Mouse (Mus musculus): ENCODE data around the gene Nup62.

Gene Nup62

DNA sequence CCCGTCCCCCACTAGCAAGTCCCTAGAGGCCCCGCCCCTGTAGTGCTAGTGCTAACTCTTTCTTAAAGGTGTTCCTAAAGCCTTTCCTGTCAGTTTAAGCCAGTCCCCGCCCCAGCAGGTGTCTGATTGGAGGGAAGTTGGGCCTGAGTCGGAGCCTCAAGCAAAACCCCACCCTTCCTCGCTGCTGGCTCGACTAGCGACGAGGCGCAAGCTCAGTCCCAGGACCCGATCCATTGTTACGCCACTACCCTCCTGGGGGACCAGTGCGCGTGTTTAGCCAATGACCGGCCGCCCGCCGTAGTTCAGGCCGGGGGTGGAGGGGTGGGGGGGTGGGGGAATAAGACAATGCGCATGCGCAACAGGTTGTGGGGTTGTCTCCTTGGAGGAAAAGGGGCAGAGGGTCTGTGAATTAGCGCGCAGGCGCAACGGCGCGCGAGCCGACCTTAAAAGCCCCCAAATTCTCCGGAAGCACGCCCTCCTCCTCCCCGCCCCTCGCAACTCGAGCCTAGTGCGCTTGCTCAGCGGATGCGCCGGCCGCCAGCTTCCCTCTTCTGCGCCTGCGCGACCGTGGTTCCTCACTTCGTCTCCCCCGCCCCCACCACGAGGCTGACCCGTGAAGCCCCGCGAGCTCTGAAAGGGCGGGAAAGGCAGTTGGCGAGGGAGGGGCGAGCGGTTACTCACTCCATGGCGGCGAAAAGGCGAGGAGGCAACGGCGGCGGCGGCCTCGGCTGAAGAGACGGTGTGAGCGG is at the start of gene Nup62, which contains the start of gene Il4i1:
TSS of gene Nup62 (plus strand) at position 368 of the 749 bp plus-strand sequence.
TSS of gene Il4i1 (plus strand) at position 667 of the 749 bp plus-strand sequence.
- DNase-seq: peak; percentile 99 to 100

DNA sequence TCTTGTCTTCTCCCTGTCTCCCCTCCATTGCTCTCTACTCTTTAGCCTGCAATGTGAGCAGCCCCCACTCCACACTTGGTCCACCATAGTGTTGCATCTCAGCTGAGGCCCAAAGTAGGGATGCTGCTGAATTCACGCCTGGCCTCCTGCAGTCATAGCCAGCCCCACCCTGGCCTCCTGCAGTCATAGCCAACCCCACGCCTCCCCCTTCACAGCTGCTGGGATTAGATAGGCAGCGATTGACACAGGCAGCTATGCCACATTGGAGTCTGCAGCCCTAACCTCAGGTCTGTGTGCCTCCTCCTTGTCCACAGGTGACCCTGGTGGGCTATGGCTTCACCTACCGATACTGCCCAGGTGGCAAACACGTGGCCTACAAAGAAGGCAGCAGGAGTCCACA is 47.8 kb upstream of the Nup62 start:
- DNase-seq: no peak

DNA sequence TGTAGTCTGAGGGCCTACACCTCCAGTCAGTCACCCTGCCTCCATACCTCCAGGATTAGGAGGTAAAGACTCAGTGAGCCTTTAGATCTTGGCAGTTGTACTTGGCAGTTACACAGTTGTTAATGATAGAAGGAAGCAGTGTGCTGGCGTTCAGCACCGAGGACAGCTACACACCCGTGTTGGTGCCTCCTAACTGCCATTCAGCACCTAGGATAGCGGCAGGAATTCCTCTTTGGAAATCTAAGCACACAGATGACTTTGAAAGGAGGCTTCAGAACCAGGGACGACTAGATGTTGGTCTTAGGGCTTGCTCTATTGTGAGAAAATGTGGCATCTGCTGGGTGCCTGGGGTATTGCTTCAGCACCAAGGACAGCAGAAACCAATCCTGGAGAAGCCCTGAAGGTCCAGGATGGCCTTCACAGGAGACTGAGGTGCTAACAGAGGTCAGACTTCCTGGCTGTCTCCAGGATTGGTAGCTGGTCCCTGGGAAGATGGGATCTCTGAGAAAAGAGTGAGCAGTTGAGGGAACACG is 45.8 kb upstream of the Nup62 start:
- DNase-seq: peak; percentile 62 to 80

DNA sequence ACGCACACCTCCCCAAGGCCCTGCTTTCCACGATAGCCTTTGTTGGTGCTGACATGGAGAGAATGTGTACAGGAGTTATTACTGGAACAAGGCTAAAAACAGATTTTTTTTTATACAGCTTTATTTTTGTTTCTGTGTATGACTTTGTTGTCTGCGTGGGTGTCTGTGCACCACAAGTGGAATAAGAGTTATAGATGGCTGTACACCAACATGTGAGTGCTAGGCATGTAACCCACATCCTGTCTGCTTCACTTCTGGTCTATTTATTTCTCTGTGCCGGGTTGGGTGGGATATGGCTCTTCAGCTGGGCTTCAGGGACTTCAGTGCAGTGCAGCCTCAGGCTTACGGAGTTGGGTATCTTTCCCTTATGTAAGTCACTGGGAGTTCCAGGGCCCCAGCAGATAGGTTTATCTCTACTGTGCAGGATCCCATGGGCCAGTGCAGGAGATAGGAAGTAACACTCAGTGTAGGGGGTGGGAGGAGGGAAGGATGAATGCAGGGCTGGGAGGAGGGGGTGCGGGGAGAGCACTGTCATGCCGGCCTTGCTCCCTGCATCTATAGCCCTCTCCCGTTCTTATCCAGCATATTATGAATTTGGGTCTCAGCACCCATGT is 43.2 kb upstream of the Nup62 start:
- DNase-seq: no peak

DNA sequence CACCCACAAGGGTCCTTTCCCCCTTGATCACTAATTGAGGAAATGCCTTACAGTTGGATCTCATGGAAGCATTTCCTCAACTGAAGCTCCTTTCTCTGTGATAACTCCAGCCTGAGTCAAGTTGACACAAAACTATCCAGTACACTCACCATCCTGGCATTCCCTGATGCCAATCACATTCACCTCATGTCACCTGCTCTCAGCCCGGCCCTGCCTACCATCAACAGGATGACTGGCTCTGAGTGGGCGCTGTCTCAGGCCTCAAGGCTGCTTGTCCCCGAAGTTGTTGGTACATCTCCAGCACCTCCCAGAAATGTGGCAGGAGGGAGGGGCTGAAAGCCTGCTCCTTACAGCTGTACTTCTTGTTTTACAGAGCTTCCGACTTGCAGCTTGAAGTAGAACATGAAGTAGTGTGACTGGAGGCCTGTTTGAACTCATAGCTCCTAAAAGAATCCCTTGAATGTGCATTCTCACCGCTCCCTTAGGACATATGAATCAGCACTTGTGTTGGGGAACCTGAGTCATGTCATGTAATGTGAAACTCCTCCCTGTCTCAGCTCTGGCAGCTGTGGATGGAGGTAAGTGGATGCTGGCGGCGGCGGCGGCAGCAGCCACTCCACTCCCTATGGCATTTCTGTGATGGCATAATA is 38.9 kb upstream of the Nup62 start:
- DNase-seq: peak in 1 of 2 experiments; percentile 19

DNA sequence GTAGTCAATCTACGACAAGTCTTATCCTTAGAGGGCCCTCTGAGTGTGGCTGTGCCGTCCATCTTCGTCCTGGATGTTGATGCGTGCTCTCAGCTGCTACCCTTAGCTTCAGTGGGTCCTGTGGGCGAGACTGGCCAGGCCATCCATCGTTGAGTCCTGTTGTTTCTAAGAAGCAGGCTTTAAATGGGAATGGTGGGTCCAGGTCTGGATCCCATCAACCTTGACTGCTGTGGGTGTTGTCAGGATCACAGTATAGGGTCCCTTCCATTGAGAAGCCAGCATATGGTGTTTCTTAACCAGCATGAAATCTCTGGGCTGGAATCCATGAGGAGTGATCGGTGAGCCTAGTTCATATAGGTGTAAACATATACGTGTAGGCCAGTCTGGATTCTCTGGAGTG is 35.8 kb upstream of the Nup62 start:
- peak in 1 of 2 experiments; percentile 3 for DNase-seq

DNA sequence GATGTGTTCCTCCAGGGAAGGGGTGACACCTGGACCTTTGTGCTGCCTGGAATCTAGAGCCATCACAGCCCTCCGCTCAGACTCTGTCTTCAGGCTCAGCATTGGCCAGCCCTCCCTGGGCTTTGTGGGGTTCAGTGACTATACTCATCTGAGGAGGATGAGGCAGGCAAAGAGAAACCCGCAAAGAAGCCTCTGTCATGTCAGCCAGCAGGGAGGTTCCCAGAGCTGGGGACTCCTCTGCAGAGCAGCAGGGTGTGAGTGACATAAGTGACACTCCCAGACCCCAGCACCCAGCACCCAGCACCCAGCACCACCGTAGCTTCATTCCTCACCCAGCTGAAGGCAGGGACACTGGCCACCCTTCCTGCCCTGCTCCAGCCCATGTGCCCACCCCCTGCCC is 26.4 kb upstream of the Nup62 start:
- no peak for DNase-seq

DNA sequence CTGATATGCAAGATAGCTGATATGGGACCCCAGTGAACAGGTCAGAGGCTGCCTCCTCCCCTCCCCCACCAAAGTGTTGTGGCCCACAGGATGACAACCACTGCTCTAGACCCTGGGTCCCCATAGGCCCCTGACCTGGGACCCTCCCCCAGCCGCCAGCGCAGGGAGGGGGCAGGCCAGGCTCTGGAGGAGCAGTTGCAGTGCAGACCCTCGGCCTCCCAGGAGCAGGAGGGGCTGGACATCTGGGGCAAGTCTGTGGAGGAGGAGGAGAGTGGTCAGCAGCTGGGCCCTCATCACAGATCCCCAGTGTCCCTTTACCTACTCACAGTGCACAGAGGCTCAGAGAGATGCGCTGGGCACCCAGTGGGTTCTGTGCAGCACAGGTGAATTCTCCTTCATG is 25.8 kb upstream of the Nup62 start:
- no peak for DNase-seq

DNA sequence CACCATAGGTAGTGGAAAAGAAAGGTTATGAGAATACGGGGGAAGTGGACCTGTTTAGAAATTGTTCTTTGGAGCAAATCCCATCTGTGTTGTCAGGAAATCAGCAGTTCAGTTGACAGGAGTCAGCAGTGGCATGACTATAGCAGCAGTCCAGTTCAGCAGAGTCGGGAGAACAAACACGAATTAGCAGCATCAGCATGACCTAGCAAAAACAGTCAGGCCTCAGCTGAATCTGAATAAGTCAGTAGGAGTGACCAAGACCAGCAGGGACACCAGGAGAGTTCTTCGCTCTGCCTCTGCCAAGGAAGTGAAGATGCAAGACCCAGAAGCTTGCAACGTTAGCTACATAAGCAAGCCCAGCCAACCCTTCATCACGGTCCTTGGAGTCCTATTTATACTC is 23.1 kb upstream of the Nup62 start:
- no peak for DNase-seq

DNA sequence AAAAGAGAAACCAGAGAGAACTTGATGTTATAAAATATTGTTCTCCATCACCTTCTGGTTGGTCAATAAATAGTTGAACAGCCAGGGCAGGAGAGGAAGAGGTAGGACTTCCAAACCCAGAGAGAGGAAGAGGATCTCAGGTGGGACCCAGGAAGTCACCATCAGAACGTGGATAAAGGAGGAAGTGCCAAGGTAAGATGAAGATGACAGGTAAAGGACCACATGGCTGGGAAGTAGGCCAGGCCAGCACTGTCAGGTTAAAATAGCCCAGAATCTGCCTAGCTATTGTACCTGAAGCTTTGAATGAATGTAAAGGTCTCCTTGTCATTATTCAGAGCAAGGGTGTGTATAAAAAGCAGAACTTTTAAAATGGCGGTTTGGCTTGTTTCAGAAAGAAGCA is 7.0 kb upstream of the Nup62 start:
- no peak for DNase-seq

DNA sequence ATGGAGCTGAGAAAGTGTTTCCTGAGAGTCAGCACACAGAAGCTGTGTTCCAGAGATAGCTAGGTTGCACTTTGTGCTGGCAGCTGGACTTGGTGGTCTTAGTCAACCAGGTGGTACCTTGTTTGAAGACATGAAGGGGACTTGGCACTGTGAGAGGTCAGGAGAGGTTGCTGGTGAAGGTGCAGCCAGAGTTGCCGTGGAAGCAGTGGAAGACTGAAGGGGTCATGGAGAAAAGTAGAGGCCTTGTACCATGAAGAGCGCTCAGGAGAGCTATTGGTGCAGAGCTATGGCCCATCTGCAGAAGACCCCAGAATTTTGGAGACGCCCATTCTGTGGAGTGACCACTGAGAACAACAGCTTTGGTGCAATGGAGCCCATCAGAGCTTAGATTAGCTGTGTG is 6.4 kb upstream of the Nup62 start:
- no peak for DNase-seq

DNA sequence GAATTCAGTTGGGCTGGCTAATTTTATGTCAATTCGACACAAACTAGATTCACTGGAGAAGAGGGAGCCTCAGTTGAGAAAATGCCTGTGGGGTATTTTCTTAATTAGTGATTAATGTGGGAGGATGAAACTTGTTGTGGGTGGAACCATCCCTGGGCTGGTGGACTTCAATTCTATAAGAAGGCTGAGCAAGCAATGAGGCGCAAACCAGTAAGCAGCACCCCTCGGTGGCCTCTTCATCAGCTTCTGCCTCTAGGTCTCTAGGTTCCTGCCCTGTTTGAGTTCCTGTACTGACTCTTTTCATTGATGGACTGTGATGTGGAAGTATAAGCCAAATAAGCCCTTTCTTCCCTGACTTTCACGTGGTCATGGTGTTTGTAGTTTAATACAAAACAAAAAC is 5.5 kb upstream of the Nup62 start:
- no peak for DNase-seq

DNA sequence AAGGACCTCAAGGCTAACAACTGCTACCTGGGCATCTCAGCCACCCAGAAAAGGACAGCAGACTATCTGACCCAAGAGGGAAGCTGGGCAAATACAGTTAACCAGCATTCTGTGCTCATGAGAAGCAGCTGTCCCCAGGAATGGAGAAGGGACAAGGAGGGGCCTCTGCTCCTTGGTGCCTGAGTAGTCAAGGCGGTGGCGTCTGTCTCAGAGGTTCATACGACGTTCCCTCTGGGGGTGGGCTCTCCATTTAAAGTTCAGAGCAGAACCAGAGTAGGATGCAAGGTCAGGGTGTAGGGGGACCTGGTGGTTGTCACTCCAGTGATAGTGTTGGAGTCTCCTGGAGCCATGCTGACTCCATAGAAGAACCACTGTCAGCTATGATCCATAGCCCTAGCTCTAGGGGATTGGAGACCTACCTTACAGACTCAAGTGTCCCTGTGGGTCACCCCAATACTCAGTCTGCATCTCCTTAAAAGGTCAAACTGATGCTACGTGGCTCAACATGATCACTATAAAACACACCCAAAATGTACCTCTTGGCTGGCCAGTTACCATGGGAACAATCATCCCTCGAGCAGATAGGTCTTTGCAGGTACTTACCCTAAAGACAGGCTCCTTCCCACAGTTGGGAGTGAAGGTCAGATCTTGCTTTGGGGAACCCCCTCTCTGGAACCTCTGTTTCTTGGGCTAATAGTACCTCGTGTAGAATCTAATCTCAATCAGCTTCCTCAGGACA is 4.9 kb upstream of the Nup62 start:
- no peak for DNase-seq

DNA sequence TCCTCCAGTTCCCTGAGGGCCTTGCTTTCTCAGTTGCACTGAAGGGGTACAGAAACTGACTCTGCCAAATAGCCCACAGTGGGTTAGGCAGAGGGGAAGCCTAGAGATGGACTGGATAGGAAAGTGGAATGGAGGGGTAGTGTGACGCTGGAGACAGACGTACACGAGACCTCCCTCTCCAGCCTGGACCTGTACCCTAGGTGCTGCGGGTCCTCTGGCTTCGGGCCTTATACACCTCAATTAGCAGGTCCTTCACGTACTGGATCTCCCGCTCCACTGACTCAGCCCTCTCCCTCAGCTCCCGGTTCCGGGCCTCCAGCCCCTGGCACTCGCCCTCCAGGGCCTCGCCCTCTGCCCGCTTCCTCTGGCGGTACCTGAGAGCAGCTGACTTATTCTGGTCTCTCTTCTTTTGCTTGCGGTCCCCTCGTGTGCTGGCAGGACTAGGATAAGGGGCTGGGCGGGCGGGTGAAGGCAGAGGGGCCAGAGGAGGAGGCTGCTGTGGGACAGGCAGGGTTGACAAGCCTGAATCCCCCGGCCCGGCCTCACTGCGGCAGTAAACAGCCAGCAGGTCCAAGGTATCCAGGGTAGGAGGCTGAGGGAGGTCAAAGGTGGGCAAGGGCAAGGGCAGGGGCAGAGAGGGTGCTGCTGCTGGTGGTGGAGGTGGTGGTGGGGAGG is 3.1 kb upstream of the Nup62 start:
- DNase-seq: no peak

DNA sequence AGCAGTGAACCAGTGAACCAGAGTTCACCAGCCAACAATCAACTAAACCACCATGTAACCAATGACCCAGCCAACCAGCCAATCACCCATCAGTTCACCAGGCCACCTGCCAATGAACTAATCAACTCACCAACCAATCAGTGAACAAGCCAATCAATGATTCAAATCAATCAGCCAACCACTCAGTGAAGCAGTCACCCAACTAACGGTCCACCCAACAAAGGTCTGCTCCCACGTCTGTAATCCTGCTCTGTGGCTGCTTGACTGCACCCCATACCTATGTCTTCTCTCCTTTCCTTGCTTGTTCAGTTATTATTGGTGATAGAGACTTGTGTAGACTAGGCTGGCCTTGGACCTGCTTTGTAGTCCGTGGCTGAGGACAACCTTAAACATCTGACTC is 1.9 kb upstream of the Nup62 start:
- no peak for DNase-seq

DNA sequence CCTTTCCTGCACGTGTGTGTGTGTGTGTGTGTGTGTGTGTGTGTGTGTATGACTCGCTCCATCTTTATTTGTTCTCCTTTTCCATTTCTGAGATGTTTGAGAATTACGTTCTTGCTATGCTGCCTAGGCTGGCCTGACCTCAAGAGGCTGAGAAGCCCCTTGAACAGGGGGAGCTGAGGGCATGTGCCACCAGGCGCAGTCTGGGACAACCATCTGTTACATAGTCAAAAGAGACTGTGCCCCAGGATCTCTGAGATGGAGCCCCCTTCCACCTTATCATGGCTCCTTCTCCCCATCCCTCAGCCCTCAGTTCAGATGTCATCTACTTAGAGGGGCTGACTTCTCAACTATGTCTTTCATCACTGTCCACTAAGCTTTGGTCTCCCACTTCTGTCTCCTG is 1.5 kb upstream of the Nup62 start:
- no peak for DNase-seq

DNA sequence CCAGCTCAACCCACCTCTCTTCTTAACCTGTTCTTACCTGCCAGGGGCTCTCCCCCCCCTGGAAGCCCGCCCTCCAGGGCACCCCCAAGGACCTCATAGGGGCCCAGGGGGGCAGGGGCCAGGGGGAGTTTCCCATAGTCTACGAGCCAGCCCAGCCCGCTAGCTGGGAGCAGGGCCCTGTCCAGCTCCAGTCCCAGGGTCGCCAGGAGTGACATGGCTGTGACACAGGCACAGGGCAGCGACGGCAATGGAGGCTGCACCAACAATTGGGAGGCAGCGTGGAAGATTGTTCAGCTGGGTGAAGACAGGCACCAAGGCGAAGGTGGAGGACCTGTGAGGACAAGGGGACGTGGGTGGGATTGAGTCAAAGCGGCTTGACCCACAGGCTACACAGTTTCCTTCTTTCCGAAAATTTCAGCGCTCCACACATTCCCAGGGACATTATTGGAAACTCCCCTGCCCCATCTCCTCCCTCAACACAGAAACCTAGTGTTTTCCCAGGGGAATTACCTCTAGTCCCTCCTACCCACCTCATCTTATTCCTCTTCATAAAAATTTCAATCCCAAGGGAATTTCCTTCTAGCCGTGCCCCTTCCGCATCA is 835 bp upstream of the Nup62 start:
- DNase-seq: no peak

DNA sequence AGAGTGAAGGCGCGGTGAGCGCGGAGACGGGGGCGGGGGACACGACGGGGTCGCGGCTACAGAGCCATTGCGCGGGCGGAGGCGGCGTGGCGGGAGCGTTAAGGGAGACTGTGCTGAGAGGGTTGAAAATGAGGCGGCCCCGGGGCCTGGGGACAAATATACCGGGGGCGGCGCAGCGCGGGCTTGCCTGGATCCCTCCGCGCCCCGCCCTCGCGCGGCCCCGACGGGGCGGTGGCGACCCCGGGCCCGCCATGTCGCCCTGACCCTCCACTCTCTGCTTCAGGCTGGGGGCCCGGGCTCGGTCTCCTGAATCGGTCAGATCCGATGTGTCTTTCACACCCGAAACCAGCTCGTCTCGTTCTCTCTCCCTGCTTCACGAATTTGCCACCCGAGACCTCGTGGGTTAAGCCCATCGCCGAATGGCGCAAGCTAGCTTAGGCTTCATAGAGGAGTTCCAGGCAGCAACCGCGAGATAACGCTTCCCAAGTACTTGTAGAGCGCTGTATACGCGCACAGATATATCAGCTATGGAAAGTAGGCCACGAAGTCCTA is 658 bp downstream of the Nup62 start, which contains the start of gene Atf5:
TSS of gene Atf5 (minus strand) at position 189 of the 552 bp plus-strand sequence.
- DNase-seq: peak in 1 of 2 experiments; percentile 85

DNA sequence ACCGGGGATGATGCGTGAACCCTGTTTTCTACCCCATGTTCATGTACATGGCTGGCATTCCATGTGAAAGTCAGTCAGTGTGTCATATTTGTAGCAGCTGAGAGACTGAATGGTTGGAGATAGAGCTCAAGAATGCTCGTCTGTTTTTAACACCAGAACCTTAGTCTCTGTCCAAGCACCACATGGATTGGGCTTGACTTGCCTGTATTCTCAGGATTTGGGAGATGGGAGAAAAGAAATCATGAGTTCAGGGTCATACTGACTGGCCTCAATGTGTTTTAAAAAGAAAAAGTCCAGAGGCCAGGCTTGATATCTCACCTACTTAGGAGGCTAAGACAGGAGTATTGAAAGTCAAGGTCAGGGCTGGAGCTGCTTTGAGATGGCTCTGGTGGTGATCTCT is 1.6 kb downstream of the Nup62 start:
- no peak for DNase-seq

DNA sequence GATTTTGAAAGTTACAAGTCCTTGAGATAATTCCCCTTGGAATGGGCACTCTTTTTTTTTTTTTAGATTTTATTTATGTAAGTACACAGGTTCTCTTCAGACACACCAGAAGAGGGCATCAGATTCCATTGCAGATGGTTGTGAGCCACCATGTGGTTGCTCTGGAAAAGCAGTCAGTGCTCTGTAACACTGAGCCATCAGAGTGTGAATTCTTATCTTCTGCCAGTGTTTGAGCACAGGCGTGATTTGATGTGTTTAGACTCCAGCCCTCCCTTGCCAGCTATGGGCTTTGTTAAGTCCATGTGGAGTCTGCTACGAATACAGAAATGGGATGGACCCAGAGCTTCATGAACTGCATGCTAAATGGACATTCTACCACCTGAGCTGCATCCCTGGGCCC is 2.3 kb downstream of the Nup62 start:
- DNase-seq: peak in 1 of 2 experiments; percentile 48

DNA sequence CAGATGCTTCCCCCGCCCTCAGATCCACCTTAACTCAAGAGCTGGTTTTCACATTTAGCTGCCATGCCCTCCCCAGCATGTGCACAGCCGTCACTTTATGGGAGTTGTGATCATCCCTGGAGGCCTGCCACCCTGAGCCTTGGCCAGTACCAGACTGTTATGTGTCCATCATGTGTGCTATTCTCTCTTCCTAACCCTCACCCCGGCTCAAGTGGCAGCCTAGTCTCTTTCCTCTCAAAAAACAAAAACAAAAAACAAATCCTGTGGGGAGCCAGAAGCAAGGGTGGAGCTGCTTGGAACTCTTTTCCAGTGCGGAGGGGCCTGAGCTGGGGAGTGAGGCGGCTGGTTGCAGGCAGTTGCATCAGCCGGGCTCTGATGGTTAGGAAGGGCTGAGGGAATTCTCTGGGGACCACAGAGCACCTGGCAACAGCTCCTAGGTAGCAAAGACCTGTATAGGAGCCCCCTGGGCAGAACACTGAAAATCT is 2.9 kb downstream of the Nup62 start:
- peak in 1 of 2 experiments; percentile 57 for DNase-seq

DNA sequence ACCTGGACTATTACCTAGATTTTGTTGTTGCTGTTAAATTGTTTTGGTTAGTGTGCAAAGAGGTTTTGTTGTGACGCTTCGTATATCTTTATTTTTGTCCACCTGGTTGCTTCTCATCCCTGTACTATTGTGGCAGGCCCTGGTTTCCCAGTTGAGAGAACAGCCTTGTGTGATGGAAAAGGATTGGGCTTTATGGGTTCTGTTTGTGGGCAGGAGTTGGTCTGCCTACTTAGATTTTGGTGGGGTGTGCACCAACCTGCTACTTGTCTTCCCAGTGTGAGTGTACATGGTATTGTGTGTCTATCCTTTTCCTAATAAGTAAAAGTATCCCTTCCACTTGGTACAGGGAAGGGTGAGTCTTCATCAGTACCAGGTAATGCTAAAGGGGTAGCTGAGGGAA is 3.5 kb downstream of the Nup62 start:
- DNase-seq: no peak

Data from lung, postnatal 4 days (tissue).